Mouse (Mus musculus): ENCODE measurements around the gene Amn1.

DNA sequence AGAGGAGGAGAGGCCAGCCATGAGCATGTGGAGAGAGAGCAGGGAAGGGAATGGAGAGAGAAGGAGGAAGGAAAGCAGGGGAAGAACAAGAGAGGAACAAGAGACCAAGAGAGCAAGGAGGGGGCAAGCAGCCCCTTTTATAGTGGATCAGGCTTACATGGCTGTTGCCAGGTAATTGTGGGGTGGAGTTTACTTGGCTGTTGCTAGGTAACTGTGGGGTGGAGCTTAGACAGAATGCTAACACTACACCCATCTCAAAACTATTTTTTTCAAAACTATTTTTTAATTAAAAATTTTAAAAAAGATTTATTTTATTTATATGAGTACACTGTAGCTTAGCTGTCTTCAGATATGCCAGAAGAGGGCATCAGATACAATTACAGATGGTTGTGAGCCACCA lies 10.1 kb upstream of the Amn1 start:
- TF ChIP-seq CTCF (IDR thresholded peaks at IDR 0.05; ENCODE audit: control insufficient read depth, insufficient read depth, insufficient read length) (no peak), CEBPB (IDR thresholded peaks at IDR 0.05; ENCODE audit: low read depth) (no peak), MYOD1 (IDR thresholded peaks at IDR 0.05; ENCODE audit: control insufficient read depth, insufficient read length, low read depth) (no peak), USF1 (IDR thresholded peaks at IDR 0.05; ENCODE audit: low read depth) (no peak), FOSL1 (IDR thresholded peaks at IDR 0.05; ENCODE audit: insufficient read depth, low read length, poor library complexity, severe bottlenecking) (no peak)

All from C2C12 (cell line).